Mouse (Mus musculus) G1E (cell line): ENCODE measurements around the gene Pstk.

ENCODE experiments used
- CTCF ChIP-seq: IDR thresholded peaks from 2 replicates; pipeline ENCODE4 v1.5.1; 2012; ENCODE audit warnings: low read depth, low read length, inconsistent platforms, mixed read lengths
- GATA1 ChIP-seq: IDR thresholded peaks from 2 replicates; pipeline ENCODE4 v1.6.1; 2012; ENCODE audit warnings: borderline replicate concordance, low read length, inconsistent platforms, mixed read lengths
- TAL1 ChIP-seq: conservative IDR thresholded peaks from 2 replicates; pipeline ENCODE4 v1.6.1; 2012; ENCODE audit warnings: low read depth, low read length, inconsistent platforms, mixed read lengths

- TF ChIP-seq CTCF: no peak
- TF ChIP-seq TAL1: no peak
- TF ChIP-seq GATA1: no peak
Observed at GRCm38 (mm10) chr7:131331688-131332087, 39.3 kb upstream of the Pstk start.
